Mouse (Mus musculus) heart, adult 11 months (tissue): ENCODE results near the gene Gys2.
"Not testable (repeated sequence)": the region's sequence is repeated elsewhere in the genome, so short reads cannot be mapped to it uniquely, and the experiment has no call there.

Source experiments
- DNase-seq: peaks from one replicate; pipeline ENCODE4 v3.0.0; 2022

Gys2 gene

GRCm38 (mm10) chr6:142472801-142473203 is at the start of gene Gys2:
Gene Gys2, minus strand, starts transcription at chr6:142473109.
- peak; percentile 68 for DNase-seq

GRCm38 (mm10) chr6:142521591-142522110 is 48.7 kb upstream of the Gys2 start:
- peak; percentile 97 for DNase-seq

GRCm38 (mm10) chr6:142519110-142519509 is 46.2 kb upstream of the Gys2 start:
- DNase-seq: no peak

- DNase-seq: peak; percentile 86
Observed at GRCm38 (mm10) chr6:142515379-142515778, 42.5 kb upstream of the Gys2 start.

GRCm38 (mm10) chr6:142514912-142515311 is 42.0 kb upstream of the Gys2 start:
- DNase-seq: no peak

GRCm38 (mm10) chr6:142512902-142513301 is 40.0 kb upstream of the Gys2 start:
- no peak for DNase-seq

GRCm38 (mm10) chr6:142511516-142512135 is 38.7 kb upstream of the Gys2 start:
- no peak for DNase-seq

- no peak for DNase-seq
Observed at GRCm38 (mm10) chr6:142508663-142509062, 35.8 kb upstream of the Gys2 start.

- peak; percentile 99 for DNase-seq
Observed at GRCm38 (mm10) chr6:142507785-142508162, 34.9 kb upstream of the Gys2 start, which contains the start of gene Ldhb. Gene Ldhb, minus strand, starts transcription at chr6:142507957.

GRCm38 (mm10) chr6:142507033-142507784 is 34.3 kb upstream of the Gys2 start:
- DNase-seq: peak; percentile 92

- DNase-seq: no peak
Observed at GRCm38 (mm10) chr6:142506338-142507032, 33.6 kb upstream of the Gys2 start.

GRCm38 (mm10) chr6:142503601-142504000 is 30.7 kb upstream of the Gys2 start:
- DNase-seq: no peak

- peak; percentile 68 for DNase-seq
Observed at GRCm38 (mm10) chr6:142502519-142503125, 29.7 kb upstream of the Gys2 start.

- not testable (repeated sequence) for DNase-seq
Observed at GRCm38 (mm10) chr6:142490114-142490513, 17.2 kb upstream of the Gys2 start.

GRCm38 (mm10) chr6:142487638-142488037 is 14.7 kb upstream of the Gys2 start:
- DNase-seq: no peak

GRCm38 (mm10) chr6:142485478-142486123 is 12.7 kb upstream of the Gys2 start:
- DNase-seq: peak; percentile 84

GRCm38 (mm10) chr6:142477239-142477638 is 4.3 kb upstream of the Gys2 start:
- DNase-seq: no peak

GRCm38 (mm10) chr6:142471141-142471540 is 1.8 kb downstream of the Gys2 start:
- peak; percentile 51 for DNase-seq

- peak; percentile 44 for DNase-seq
Observed at GRCm38 (mm10) chr6:142469602-142470001, 3.3 kb downstream of the Gys2 start.

- peak; percentile 37 for DNase-seq
Observed at GRCm38 (mm10) chr6:142462194-142462593, 10.7 kb downstream of the Gys2 start.

GRCm38 (mm10) chr6:142459017-142459678 is 13.8 kb downstream of the Gys2 start:
- no peak for DNase-seq

GRCm38 (mm10) chr6:142458010-142458409 is 14.9 kb downstream of the Gys2 start:
- DNase-seq: no peak
